Mouse (Mus musculus): Measurements from ENCODE around the gene Gramd1a. TPM values are rescaled to one million over a fixed set of nuclear protein-coding genes. Genes with fewer than 3 reads are reported as not detected.

The Gramd1a gene
- total and polyA plus RNA-seq, 2 experiments, result 5.1 to 33.0 TPM

GRCm38 (mm10) chr7:31125116-31125515, 30.6 kb downstream of the Gramd1a start:
- Histone ChIP-seq H3K36me3 (ENCODE audit: control insufficient read depth, insufficient read depth, low read length) (peaks cover 2% of the 10 kb centered on the region; the same call in 1 of the 2 replicates), H3K27me3 (ENCODE audit: control insufficient read depth, insufficient read depth, low read length) (peaks cover 6% of the 10 kb centered on the region), H3K4me1 (ENCODE audit: control insufficient read depth, insufficient read depth, low read length) (peaks cover 3% of the 10 kb centered on the region; the same call in 1 of the 2 replicates), H3K79me2 (ENCODE audit: control insufficient read depth, insufficient read depth, low read length) (no peaks in the 10 kb centered on the region), H3K9ac (ENCODE audit: low read depth, low read length) (no peak overlapping the region), H3K27ac (replicated peaks; ENCODE audit: insufficient read depth, low read depth, low read length) (no peak overlapping the region), H3K4me3 (ENCODE audit: insufficient read depth, low read depth, low read length) (no peak overlapping the region)
- no peak for TF ChIP-seq POLR2A (IDR thresholded peaks at IDR 0.05; ENCODE audit: extremely low read depth, insufficient read depth, low read length)
- no peak for TF ChIP-seq CTCF (IDR thresholded peaks at IDR 0.05; ENCODE audit: low read depth, low read length)
- DNase-seq (ENCODE audit: extremely low read depth, low read depth, low spot score), result no peak
- WGBS, result 80% methylated on average over 13 of the region's 13 CpGs

DNA sequence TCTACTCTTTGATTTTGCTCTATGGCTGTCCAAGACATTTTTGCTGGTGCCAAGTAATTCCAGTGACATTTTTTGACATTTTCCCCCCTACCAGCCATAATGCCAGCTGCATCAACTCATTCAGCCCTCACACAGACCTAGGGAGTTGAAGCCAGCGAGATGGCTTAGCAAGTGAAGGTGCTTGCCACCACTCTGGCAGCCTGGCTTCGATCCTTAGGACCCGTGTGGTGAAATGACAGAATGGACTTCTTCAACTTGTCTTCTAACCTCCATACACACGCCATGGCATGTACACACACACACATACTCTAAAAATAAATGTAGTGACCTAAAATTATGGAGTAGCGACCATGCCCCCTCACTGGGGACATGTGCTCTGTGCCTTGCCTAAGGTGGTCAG, 31.3 kb downstream of the Gramd1a start:
- Histone ChIP-seq H3K27ac (replicated peaks; ENCODE audit: insufficient read depth, low read depth, low read length) (no peak overlapping the region), H3K27me3 (ENCODE audit: control insufficient read depth, insufficient read depth, low read length) (peaks cover 6% of the 10 kb centered on the region), H3K9ac (ENCODE audit: low read depth, low read length) (no peak overlapping the region), H3K4me3 (ENCODE audit: insufficient read depth, low read depth, low read length) (no peak overlapping the region), H3K36me3 (ENCODE audit: control insufficient read depth, insufficient read depth, low read length) (no peaks in the 10 kb centered on the region), H3K79me2 (ENCODE audit: control insufficient read depth, insufficient read depth, low read length) (no peaks in the 10 kb centered on the region), H3K4me1 (ENCODE audit: control insufficient read depth, insufficient read depth, low read length) (peaks cover 3% of the 10 kb centered on the region; the same call in 1 of the 2 replicates)
- DNase-seq (ENCODE audit: extremely low read depth, low read depth, low spot score), result no peak
- TF ChIP-seq CTCF (IDR thresholded peaks at IDR 0.05; ENCODE audit: low read depth, low read length) (no peak), POLR2A (IDR thresholded peaks at IDR 0.05; ENCODE audit: extremely low read depth, insufficient read depth, low read length) (no peak)
- 88% methylated on average over 5 of the region's 5 CpGs for WGBS

GRCm38 (mm10) chr7:31123697-31124096, 32.0 kb downstream of the Gramd1a start:
- WGBS, result 74% methylated on average over 3 of the region's 3 CpGs

GRCm38 (mm10) chr7:31122641-31123631, 32.8 kb downstream of the Gramd1a start:
- H3K27ac ChIP-seq (replicated peaks; ENCODE audit: insufficient read depth, low read depth, low read length), result no peak overlapping the region
- H3K4me1 ChIP-seq (ENCODE audit: control insufficient read depth, insufficient read depth, low read length), result peaks cover 3% of the 10 kb centered on the region; the same call in 1 of the 2 replicates
- peaks cover 6% of the 10 kb centered on the region for H3K27me3 ChIP-seq (ENCODE audit: control insufficient read depth, insufficient read depth, low read length)
- H3K9ac ChIP-seq (ENCODE audit: low read depth, low read length), result no peak overlapping the region
- H3K4me3 ChIP-seq (ENCODE audit: insufficient read depth, low read depth, low read length), result no peak overlapping the region
- 93% methylated on average over 16 of the region's 16 CpGs for WGBS
- H3K36me3 ChIP-seq (ENCODE audit: control insufficient read depth, insufficient read depth, low read length), result no peaks in the 10 kb centered on the region
- no peaks in the 10 kb centered on the region for H3K79me2 ChIP-seq (ENCODE audit: control insufficient read depth, insufficient read depth, low read length)
- TF ChIP-seq POLR2A (IDR thresholded peaks at IDR 0.05; ENCODE audit: extremely low read depth, insufficient read depth, low read length) (no peak), CTCF (IDR thresholded peaks at IDR 0.05; ENCODE audit: low read depth, low read length) (no peak)
- no peak for DNase-seq (ENCODE audit: extremely low read depth, low read depth, low spot score)

More at GRCm38 (mm10) chr7:31123697-31124096, 32.0 kb downstream of the Gramd1a start:
- no peak overlapping the region for H3K27ac ChIP-seq (replicated peaks; ENCODE audit: insufficient read depth, low read depth, low read length)
- no peaks in the 10 kb centered on the region for H3K79me2 ChIP-seq (ENCODE audit: control insufficient read depth, insufficient read depth, low read length)
- H3K36me3 ChIP-seq (ENCODE audit: control insufficient read depth, insufficient read depth, low read length), result no peaks in the 10 kb centered on the region
- peaks cover 6% of the 10 kb centered on the region for H3K27me3 ChIP-seq (ENCODE audit: control insufficient read depth, insufficient read depth, low read length)
- no peak overlapping the region for H3K4me3 ChIP-seq (ENCODE audit: insufficient read depth, low read depth, low read length)
- DNase-seq (ENCODE audit: extremely low read depth, low read depth, low spot score), result no peak
- H3K4me1 ChIP-seq (ENCODE audit: control insufficient read depth, insufficient read depth, low read length), result peaks cover 3% of the 10 kb centered on the region; the same call in 1 of the 2 replicates
- TF ChIP-seq CTCF (IDR thresholded peaks at IDR 0.05; ENCODE audit: low read depth, low read length) (no peak), POLR2A (IDR thresholded peaks at IDR 0.05; ENCODE audit: extremely low read depth, insufficient read depth, low read length) (no peak)
- H3K9ac ChIP-seq (ENCODE audit: low read depth, low read length), result no peak overlapping the region

DNA sequence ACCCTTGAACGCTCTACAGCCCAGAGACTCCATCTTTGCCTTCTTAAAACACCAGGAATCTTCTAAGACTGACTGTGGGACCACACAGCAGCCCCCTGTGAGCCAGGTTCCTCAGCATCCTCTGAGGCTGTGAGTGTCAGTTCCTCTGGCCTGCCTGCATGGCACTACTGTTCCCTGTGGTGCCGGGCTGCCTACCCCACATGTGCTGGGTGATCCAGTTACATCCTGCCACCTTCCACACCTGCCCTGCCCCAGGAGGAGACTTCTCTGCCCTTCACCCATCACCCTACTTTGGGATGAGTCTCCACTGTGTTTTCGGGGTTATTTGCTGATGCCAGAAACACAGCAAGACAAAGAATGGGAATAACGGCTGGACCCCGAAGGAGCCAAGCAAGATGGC, 36.1 kb downstream of the Gramd1a start:
- Histone ChIP-seq H3K27ac (replicated peaks; ENCODE audit: insufficient read depth, low read depth, low read length) (no peak overlapping the region), H3K4me1 (ENCODE audit: control insufficient read depth, insufficient read depth, low read length) (no peaks in the 10 kb centered on the region), H3K36me3 (ENCODE audit: control insufficient read depth, insufficient read depth, low read length) (no peaks in the 10 kb centered on the region), H3K79me2 (ENCODE audit: control insufficient read depth, insufficient read depth, low read length) (peaks cover 2% of the 10 kb centered on the region; the same call in 1 of the 2 replicates), H3K4me3 (ENCODE audit: insufficient read depth, low read depth, low read length) (no peak overlapping the region), H3K27me3 (ENCODE audit: control insufficient read depth, insufficient read depth, low read length) (no peaks in the 10 kb centered on the region), H3K9ac (ENCODE audit: low read depth, low read length) (no peak overlapping the region)
- 97% methylated on average over 5 of the region's 5 CpGs for WGBS
- DNase-seq (ENCODE audit: extremely low read depth, low read depth, low spot score), result no peak
- TF ChIP-seq CTCF (IDR thresholded peaks at IDR 0.05; ENCODE audit: low read depth, low read length) (no peak), POLR2A (IDR thresholded peaks at IDR 0.05; ENCODE audit: extremely low read depth, insufficient read depth, low read length) (no peak)
